17 mouse cellular contexts compared by ENCODE assay signal in the genomic region with DNA sequence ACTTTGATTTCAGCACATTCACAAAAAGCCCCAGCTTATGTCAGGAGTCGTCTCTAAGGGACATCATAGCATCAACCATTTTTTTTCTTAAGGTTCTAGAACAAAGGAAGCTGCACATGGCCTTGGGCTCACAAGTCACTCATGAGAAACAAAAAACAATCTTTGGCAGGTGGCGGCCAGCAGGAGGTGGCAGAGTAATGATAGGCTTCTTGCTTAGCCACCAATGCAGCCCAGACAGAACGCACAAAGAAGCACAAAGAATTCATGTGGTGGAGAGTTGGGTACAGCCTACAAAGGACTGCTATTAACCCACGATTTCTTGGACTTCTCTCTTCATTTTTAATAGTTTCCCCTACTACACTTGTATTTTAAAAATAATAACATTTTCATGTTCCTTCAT. TPM values are rescaled to one million over a fixed set of nuclear protein-coding genes. Genes with fewer than 3 reads are reported as not detected.
DNase-seq lines count a peak whose midpoint lies in the region; ATAC-seq and TF ChIP-seq lines count a peak whose summit lies in the region.
"Had no signal": no experiment of that assay in that cellular context is flagged by ENCODE, and none has a peak within 500 bp of the region (broad histone marks: within the 10 kb centered on the region; RNA-seq: fewer than 3 reads in every experiment).

No protein-coding gene starts in this region.

- H3K4me1 ChIP-seq in intestine, postnatal 0 days (replicated peaks; ENCODE audit: control insufficient read depth, insufficient read depth, low read length), result no peaks in the 10 kb centered on the region
- H3K4me1 ChIP-seq in intestine, embryonic 15.5 days (replicated peaks), result no peaks in the 10 kb centered on the region
- H3K4me1 ChIP-seq in liver, embryonic 12.5 days, result peaks cover 6% of the 10 kb centered on the region; the same call in 1 of the 2 replicates
- H3K4me1 ChIP-seq: heart, embryonic 13.5 days; lung, embryonic 15.5 days had no signal

- no peaks in the 10 kb centered on the region for H3K27me3 ChIP-seq in intestine, postnatal 0 days (replicated peaks; ENCODE audit: control insufficient read depth, insufficient read depth, low read length)
- H3K27me3 ChIP-seq in intestine, embryonic 15.5 days (replicated peaks), result no peaks in the 10 kb centered on the region
- no peaks in the 10 kb centered on the region for H3K27me3 ChIP-seq in liver, embryonic 12.5 days (replicated peaks)
- H3K27me3 ChIP-seq: heart, embryonic 13.5 days; lung, embryonic 15.5 days had no signal

- peaks cover 7% of the 10 kb centered on the region; the same call in 1 of the 2 replicates for H3K36me3 ChIP-seq in intestine, postnatal 0 days (ENCODE audit: control insufficient read depth, insufficient read depth)
- H3K36me3 ChIP-seq in intestine, embryonic 15.5 days, result no peaks in the 10 kb centered on the region
- peaks cover 34% of the 10 kb centered on the region for H3K36me3 ChIP-seq in liver, embryonic 12.5 days

- no peak overlapping the region for H3K4me2 ChIP-seq in intestine, postnatal 0 days (replicated peaks; ENCODE audit: low read depth)
- no peak overlapping the region for H3K4me2 ChIP-seq in intestine, embryonic 15.5 days (replicated peaks)
- H3K4me2 ChIP-seq in liver, embryonic 12.5 days, result no peak overlapping the region
- H3K4me2 ChIP-seq: heart, embryonic 13.5 days; lung, embryonic 15.5 days had no signal

- no peak overlapping the region for H3K4me3 ChIP-seq in intestine, postnatal 0 days (ENCODE audit: low read depth, low read length)
- no peak overlapping the region for H3K4me3 ChIP-seq in intestine, embryonic 15.5 days (replicated peaks)
- H3K4me3 ChIP-seq in liver, embryonic 12.5 days, result no peak overlapping the region
- H3K4me3 ChIP-seq: heart, embryonic 13.5 days; lung, embryonic 15.5 days had no signal

- TF ChIP-seq CTCF in intestine, postnatal 0 days (IDR thresholded peaks at IDR 0.05; ENCODE audit: low read depth), result peak; percentile 20; the same call in 1 of the 2 replicates

- 91% methylated on average over 4 of the region's 4 CpGs for WGBS in intestine, postnatal 0 days
- 85% methylated on average over 4 of the region's 4 CpGs for WGBS in intestine, embryonic 15.5 days
- WGBS in liver, embryonic 12.5 days (ENCODE audit: insufficient replicate concordance), result 77% methylated on average over 4 of the region's 4 CpGs

- H3K9me3 ChIP-seq in intestine, postnatal 0 days (ENCODE audit: control insufficient read depth), result no peaks in the 10 kb centered on the region
- H3K9me3 ChIP-seq in intestine, embryonic 15.5 days, result no peaks in the 10 kb centered on the region
- H3K9me3 ChIP-seq in liver, embryonic 12.5 days (replicated peaks), result no peaks in the 10 kb centered on the region
- H3K9me3 ChIP-seq: heart, embryonic 13.5 days; lung, embryonic 15.5 days had no signal

- DNase-seq in adrenal gland, postnatal 10 days, result peak; percentile 16
- DNase-seq in adrenal gland, adult 8-10 months, result no peak
- DNase-seq in R1 (ENCODE audit: low read depth, low spot score), result peak; percentile 40
- DNase-seq in cerebellum, postnatal 10 days, result peak; percentile 58 to 66
- no peak for DNase-seq in B cell, adult 2 months
- DNase-seq: gastrocnemius, postnatal 14 days; heart, postnatal 4 days; layer of hippocampus, adult 9-11 months; retina, postnatal 1 day; thymus, postnatal 4 days had no signal

- ATAC-seq in intestine, postnatal 0 days, result no peak
- no peak for ATAC-seq in intestine, embryonic 15.5 days
- ATAC-seq in liver, embryonic 12.5 days, result no peak
- ATAC-seq: activated CD4-positive, CD25-positive, alpha-beta regulatory T cell, adult 4 months; midbrain, embryonic 16.5 days had no signal

- H3K9ac ChIP-seq in intestine, postnatal 0 days (ENCODE audit: low read depth, low read length), result no peak overlapping the region
- H3K9ac ChIP-seq in intestine, embryonic 15.5 days, result no peak overlapping the region
- H3K9ac ChIP-seq in liver, embryonic 12.5 days, result no peak overlapping the region
- H3K9ac ChIP-seq: heart, embryonic 13.5 days; lung, embryonic 15.5 days had no signal

- H3K27ac ChIP-seq in intestine, postnatal 0 days (ENCODE audit: low read depth, low read length), result no peak overlapping the region
- no peak overlapping the region for H3K27ac ChIP-seq in intestine, embryonic 15.5 days
- H3K27ac ChIP-seq in liver, embryonic 12.5 days, result no peak overlapping the region
- H3K27ac ChIP-seq: heart, embryonic 13.5 days; lung, embryonic 15.5 days had no signal

RNA-seq across cellular contexts. Expression of a gene that starts 32.9 kb away (rescaled TPM):
- total RNA-seq in adrenal gland, postnatal 10 days (2021), result 10 to 100 TPM; 14.9 to 25.8 TPM
- 10 to 100 TPM; 24.7 to 54.6 (median 39.0) TPM for total RNA-seq in adrenal gland, adult 8-10 months (2022)
- polyA plus RNA-seq in intestine, postnatal 0 days (2015; fragmentation: Nextera tagmentation; extraction: Ambion mirVana), result 4.7 and 5.4 TPM in 2 replicates
- 10.9 and 13.9 TPM in 2 replicates for polyA plus RNA-seq in intestine, embryonic 15.5 days (2015; fragmentation: Nextera tagmentation; extraction: Ambion mirVana)
- 11.7 and 12.3 TPM in 2 replicates for polyA plus RNA-seq in liver, embryonic 12.5 days (2016; fragmentation: Nextera tagmentation; extraction: Ambion mirVana)

Comparison
In these comparisons a context has a peak if more than half of its experiments do, and no peak if none do; other contexts are left out.
1. DNase-seq: peak in adrenal gland, postnatal 10 days (single experiment), R1 (single experiment) and cerebellum, postnatal 10 days (2 of 2); none in adrenal gland, adult 8-10 months (single experiment) and B cell, adult 2 months (0 of 2).